Mouse (Mus musculus) E14TG2a.4 (cell line): Measurements from ENCODE around the gene Dpy19l3.

Source experiments
- H3K27me3 ChIP-seq: 2 replicates; pipeline ENCODE4 v1.6.1; 2014; ENCODE audit warnings: low read length, control low read depth; ENCODE audit not compliant: insufficient read depth
- H3K36me3 ChIP-seq: 2 replicates; pipeline ENCODE4 v1.6.1; 2014; ENCODE audit warnings: low read length, control low read depth; ENCODE audit not compliant: insufficient read depth
- H3K4me1 ChIP-seq: replicated peaks from 2 replicates; pipeline ENCODE4 v1.6.1; 2014; ENCODE audit warnings: low read depth, low read length, control low read depth
- H3K4me3 ChIP-seq: replicated peaks from 2 replicates; pipeline ENCODE4 v1.5.1; 2014; ENCODE audit warnings: mild to moderate bottlenecking, low read length
- H3K9me3 ChIP-seq: 2 replicates; pipeline ENCODE4 v1.6.1; 2014; ENCODE audit warnings: low read length, control low read depth
- CTCF ChIP-seq: conservative IDR thresholded peaks from 2 replicates; pipeline ENCODE4 v1.5.1; 2014; ENCODE audit warnings: low read length
- NANOG ChIP-seq: IDR thresholded peaks from 2 replicates; pipeline ENCODE4 v1.6.1; 2014; ENCODE audit warnings: borderline replicate concordance, low read length, mixed read lengths
- POU5F1 ChIP-seq: IDR thresholded peaks from 2 replicates; pipeline ENCODE4 v1.6.1; 2014; ENCODE audit warnings: low read length, borderline replicate concordance

Gene Dpy19l3

DNA sequence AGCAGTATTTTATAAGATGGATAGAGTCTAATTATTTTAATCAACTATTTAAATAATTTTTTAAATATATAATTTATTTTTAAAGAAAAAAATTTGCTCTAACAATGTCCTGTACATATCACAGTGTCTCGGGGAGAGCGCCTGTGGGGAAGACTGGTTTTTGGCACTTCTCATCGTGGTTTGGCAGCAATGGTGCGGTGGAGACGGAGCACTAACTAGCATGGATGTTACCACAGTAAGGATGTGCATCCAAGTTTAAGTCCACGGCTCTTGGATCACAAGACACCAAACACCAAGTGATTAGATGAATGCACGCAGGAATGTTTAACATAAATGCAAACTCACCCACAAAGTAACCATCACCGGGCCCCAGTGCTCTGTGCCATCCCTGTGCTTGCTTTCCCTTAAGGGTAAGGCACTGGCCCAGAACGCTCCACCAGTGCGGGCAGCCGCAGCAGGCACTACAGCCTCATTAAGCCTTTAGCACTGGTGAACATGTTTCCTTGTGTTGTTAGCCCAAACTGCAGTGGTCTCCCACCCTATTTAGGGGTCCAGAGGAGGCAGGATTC is 65.4 kb downstream of the Dpy19l3 start:
- TF ChIP-seq CTCF: no peak
- no peak for TF ChIP-seq POU5F1
- no peak for TF ChIP-seq NANOG
- H3K9me3 ChIP-seq: no peaks in the 10 kb centered on the region

DNA sequence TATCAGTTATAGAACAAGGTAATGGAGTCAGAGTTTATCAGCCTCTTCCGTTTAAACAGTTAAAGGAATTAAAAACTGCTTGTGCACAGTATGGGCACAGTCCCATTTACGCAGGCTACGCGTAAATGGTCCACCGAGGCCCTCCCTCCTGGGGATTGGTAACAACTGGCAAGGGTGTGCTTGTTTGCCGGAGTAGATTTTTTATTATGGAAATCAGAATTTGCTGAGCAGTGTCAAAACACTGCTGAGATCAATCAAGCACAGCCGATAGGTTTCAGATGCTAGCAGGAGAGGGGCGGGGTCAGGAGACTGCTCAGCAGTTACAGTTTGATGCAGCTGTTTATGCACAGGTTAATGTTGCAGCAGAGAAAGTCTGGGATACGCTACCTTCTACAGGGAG is 66.0 kb downstream of the Dpy19l3 start:
- H3K4me1 ChIP-seq: peaks cover 42% of the 10 kb centered on the region
- H3K27me3 ChIP-seq: no peaks in the 10 kb centered on the region; the same call in 1 of the 2 replicates
- peaks cover 26% of the 10 kb centered on the region for H3K36me3 ChIP-seq
- H3K4me3 ChIP-seq: peak overlapping the region; percentile 45; the same call in 1 of the 2 replicates
- no peak for TF ChIP-seq NANOG
- H3K9me3 ChIP-seq: no peaks in the 10 kb centered on the region

More for the DNA sequence above, 65.4 kb downstream of the Dpy19l3 start:
- no peak overlapping the region for H3K4me3 ChIP-seq
- H3K4me1 ChIP-seq: peaks cover 42% of the 10 kb centered on the region
- H3K36me3 ChIP-seq: peaks cover 26% of the 10 kb centered on the region
- H3K27me3 ChIP-seq: no peaks in the 10 kb centered on the region; the same call in 1 of the 2 replicates

GRCm38 (mm10) chr7:35687229-35687628 is 67.0 kb downstream of the Dpy19l3 start:
- no peaks in the 10 kb centered on the region; the same call in 1 of the 2 replicates for H3K27me3 ChIP-seq
- no peak for TF ChIP-seq CTCF
- peaks cover 21% of the 10 kb centered on the region for H3K36me3 ChIP-seq
- H3K9me3 ChIP-seq: no peaks in the 10 kb centered on the region
- peaks cover 42% of the 10 kb centered on the region for H3K4me1 ChIP-seq
- peak overlapping the region; percentile 45 for H3K4me3 ChIP-seq

- peak overlapping the region; percentile 54 for H3K4me3 ChIP-seq
- H3K4me1 ChIP-seq: peaks cover 42% of the 10 kb centered on the region
- peaks cover 16% of the 10 kb centered on the region for H3K36me3 ChIP-seq
- no peaks in the 10 kb centered on the region for H3K9me3 ChIP-seq
- no peaks in the 10 kb centered on the region; the same call in 1 of the 2 replicates for H3K27me3 ChIP-seq
- peak; percentile 98 for TF ChIP-seq CTCF
- TF ChIP-seq POU5F1: no peak
Observed at GRCm38 (mm10) chr7:35686756-35687155, 67.5 kb downstream of the Dpy19l3 start.

DNA sequence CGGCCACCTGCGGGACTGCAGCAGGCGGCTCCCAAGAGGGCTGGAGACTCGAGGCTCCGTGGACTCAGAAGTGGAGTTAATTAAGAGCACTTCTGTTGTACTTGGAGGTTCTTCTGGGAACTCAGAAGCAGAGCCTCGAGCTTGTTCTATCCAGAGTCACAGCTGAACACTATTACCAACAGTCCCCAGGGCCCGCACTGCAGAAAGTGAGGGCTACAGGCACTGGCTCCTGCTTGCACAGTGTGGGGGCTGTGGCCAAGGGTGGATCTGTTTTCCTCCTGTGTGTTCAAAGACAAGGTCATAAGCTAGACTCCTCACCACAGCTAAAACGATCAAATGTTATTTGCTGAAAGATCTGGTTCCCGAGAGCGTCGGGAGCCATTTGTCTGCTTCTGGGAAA is 68.0 kb downstream of the Dpy19l3 start:
- Histone ChIP-seq H3K36me3 (peaks cover 11% of the 10 kb centered on the region), H3K4me3 (peak overlapping the region; percentile 54), H3K9me3 (no peaks in the 10 kb centered on the region), H3K4me1 (peaks cover 42% of the 10 kb centered on the region), H3K27me3 (no peaks in the 10 kb centered on the region; the same call in 1 of the 2 replicates)
- no peak for TF ChIP-seq CTCF
- no peak for TF ChIP-seq NANOG

DNA sequence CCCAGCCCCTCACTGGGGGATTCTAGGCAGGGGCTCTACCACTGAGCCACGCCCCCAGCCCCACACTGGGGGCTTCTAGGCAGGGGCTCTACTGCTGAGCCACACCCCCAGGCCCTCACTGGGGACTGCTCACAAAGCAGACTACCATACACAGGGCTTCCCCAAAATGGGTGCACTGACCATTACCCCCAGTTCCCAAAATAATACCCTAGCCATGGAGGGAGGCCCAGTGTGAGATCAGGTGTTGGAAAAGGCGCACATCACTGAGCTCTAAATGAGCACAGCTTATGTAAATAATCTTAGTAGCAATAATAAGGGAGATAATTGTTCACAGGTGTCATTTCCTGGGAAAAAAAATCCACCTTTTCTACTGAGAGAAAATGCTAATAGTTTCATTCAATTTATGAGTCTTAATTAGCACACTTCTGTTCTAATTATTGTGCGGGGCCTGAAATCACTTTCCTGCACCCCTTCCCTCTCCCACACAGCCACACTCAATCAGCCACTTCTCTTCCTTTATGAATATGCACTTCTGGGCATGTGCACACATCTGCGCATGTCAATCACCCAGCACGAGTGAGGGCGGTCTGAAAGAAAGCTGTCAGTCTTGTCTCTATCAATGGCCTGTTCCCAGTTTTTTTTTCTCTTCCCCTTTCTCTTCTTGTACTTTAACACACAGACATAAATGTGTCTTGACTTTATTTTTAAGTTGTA is 70.7 kb downstream of the Dpy19l3 start:
- TF ChIP-seq NANOG (no peak), POU5F1 (no peak), CTCF (no peak)
- Histone ChIP-seq H3K36me3 (no peaks in the 10 kb centered on the region), H3K4me3 (no peak overlapping the region), H3K9me3 (no peaks in the 10 kb centered on the region), H3K4me1 (peaks cover 35% of the 10 kb centered on the region), H3K27me3 (no peaks in the 10 kb centered on the region; the same call in 1 of the 2 replicates)

DNA sequence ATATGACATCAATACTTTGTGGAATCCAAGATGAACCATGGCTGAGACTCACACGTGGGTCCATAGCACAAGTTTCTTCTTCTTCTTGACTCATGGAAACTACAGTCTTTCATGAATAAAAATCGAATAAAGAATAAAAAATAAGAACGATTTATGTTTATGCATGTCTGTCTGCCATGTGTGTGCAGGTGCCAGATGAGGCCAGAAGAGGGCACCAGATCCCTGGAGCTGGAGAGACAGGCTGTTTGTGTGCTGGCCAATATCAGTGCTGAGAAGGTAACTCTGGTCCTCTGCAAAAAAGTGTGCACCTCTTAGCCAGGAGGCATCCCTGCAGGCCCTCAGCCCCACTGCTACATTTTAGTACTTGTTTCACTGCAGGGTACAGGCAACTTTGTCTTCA is 72.7 kb downstream of the Dpy19l3 start:
- TF ChIP-seq CTCF (peak; percentile 87), NANOG (no peak)
- H3K4me3 ChIP-seq: no peak overlapping the region
- no peaks in the 10 kb centered on the region; the same call in 1 of the 2 replicates for H3K27me3 ChIP-seq
- H3K36me3 ChIP-seq: no peaks in the 10 kb centered on the region
- peaks cover 16% of the 10 kb centered on the region for H3K4me1 ChIP-seq
- H3K9me3 ChIP-seq: peaks cover 7% of the 10 kb centered on the region

DNA sequence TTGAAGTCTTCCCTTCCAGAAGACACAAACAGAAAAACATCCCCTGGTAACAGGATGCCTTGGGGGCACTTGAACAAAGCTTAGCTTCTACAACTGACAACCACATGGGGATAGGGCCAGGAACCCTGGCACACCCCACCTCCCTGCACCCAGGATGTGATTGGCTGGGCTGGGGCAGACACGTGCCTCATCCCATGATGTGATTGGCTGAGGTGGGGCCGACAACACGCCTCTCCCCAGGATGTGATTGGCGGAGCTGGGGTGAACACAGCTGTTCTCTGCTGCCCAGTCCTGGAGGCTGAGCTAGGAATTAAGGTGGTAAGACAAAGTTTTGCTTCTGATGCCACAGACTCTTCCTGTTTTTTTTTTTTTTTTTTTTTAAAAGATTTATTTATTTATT is 75.3 kb downstream of the Dpy19l3 start:
- TF ChIP-seq POU5F1 (no peak), CTCF (no peak), NANOG (no peak)
- H3K9me3 ChIP-seq: peaks cover 7% of the 10 kb centered on the region
- H3K27me3 ChIP-seq: no peaks in the 10 kb centered on the region
- H3K4me1 ChIP-seq: peaks cover 18% of the 10 kb centered on the region; the same call in 1 of the 2 replicates
- H3K36me3 ChIP-seq: no peaks in the 10 kb centered on the region
- H3K4me3 ChIP-seq: no peak overlapping the region
